Mouse (Mus musculus) lung, embryonic 16.5 days (tissue): ENCODE results near the gene Ypel4. TPM values are rescaled to one million over a fixed set of nuclear protein-coding genes. Genes with fewer than 3 reads are reported as not detected.
A peak's percentile ranks its signal among the peaks of the same experiment; 100 is the strongest.

ENCODE experiments used
- ATAC-seq: fragments of 200-750 bp; cut with Nextera tagmentation; 2 replicates; pipeline ENCODE4 v1.8.0; 2017; ENCODE audit warnings: low read depth, mild to moderate bottlenecking, moderate library complexity
- H3K27ac ChIP-seq: fragments of 300-500 bp; sonication (generic); 2 replicates; pipeline ENCODE4 v1.5.1; 2014; ENCODE audit warnings: mild to moderate bottlenecking, control low read depth, low read length
- H3K27me3 ChIP-seq: fragments of 300-500 bp; sonication (generic); 2 replicates; pipeline ENCODE4 v1.6.1; 2014; ENCODE audit warnings: low read depth, low read length, mixed read lengths; ENCODE audit not compliant: control insufficient read depth, insufficient read depth
- H3K36me3 ChIP-seq: fragments of 300-500 bp; sonication (generic); 2 replicates; pipeline ENCODE4 v1.6.1; 2014; ENCODE audit warnings: low read length; ENCODE audit not compliant: control insufficient read depth, insufficient read depth
- H3K4me1 ChIP-seq: fragments of 300-500 bp; sonication (generic); replicated peaks from 2 replicates; pipeline ENCODE4 v1.6.1; 2014; ENCODE audit warnings: low read length, mixed read lengths; ENCODE audit not compliant: control insufficient read depth, insufficient read depth
- H3K4me2 ChIP-seq: fragments of 300-500 bp; sonication (generic); 2 replicates; pipeline ENCODE4 v1.6.1; 2014; ENCODE audit warnings: low read depth, low read length, control low read depth
- H3K4me3 ChIP-seq: fragments of 300-500 bp; sonication (generic); 2 replicates; pipeline ENCODE4 v1.5.1; 2014; ENCODE audit warnings: mild to moderate bottlenecking, low read length, control low read depth
- H3K9ac ChIP-seq: fragments of 300-500 bp; sonication (generic); 2 replicates; pipeline ENCODE4 v1.6.1; 2014; ENCODE audit warnings: low read length, control low read depth
- H3K9me3 ChIP-seq: fragments of 300-500 bp; sonication (generic); 2 replicates; pipeline ENCODE4 v1.6.1; 2016; ENCODE audit warnings: low read length; ENCODE audit not compliant: control insufficient read depth
- WGBS: fragments of 180-500 bp; shearing (Covaris S2); extraction: QIAGEN DNeasy Blood & Tissue Kit; methylation state at CpG from one replicate; pipeline ENCODE4 v1.1.7; 2014; 5-methylcytosine and 5-hydroxymethylcytosine counted together
- polyA plus RNA-seq: library from polyadenylated mRNA; unstranded; fragments of >200 nt; fragmentation: Nextera tagmentation; extraction: Ambion mirVana; gene quantifications from 2 replicates; pipeline ENCODE4 v1.2.1, GENCODE M21; 2015

Gene Ypel4
- polyA plus RNA-seq, 1 experiment from 2014 or later, result 5.2 TPM

DNA sequence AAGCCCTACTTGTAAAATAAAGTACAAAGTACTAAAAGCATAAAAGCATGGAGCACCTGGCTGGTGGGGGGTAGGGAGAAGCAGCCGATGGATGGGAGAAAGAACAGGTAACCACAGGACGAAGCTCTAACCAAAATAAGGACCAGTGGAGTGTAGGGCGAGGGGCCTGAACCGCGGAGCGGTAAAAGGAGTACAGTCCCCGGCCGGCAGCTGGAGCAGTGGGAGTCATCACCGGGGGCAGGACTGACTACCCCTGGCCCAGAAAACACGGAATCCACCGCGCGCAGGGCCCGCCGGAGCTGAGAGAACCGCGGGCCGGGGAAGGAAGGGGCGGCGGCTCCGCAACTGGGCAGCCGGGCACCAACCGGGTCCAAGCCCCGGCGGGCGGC, 19.4 kb upstream of the Ypel4 start:
- peaks cover 10% of the 10 kb centered on the region for H3K4me1 ChIP-seq
- peaks cover 11% of the 10 kb centered on the region for H3K36me3 ChIP-seq
- peak overlapping the region; percentile 91 for H3K9ac ChIP-seq
- no peaks in the 10 kb centered on the region for H3K9me3 ChIP-seq
- peak overlapping the region; percentile 76 for H3K4me2 ChIP-seq
- WGBS, result under 1% methylated on average over 25 of the region's 26 CpGs
- H3K27ac ChIP-seq, result peak overlapping the region; percentile 98
- H3K27me3 ChIP-seq, result no peaks in the 10 kb centered on the region
- peak overlapping the region; percentile 80 for H3K4me3 ChIP-seq
- no peak for ATAC-seq

DNA sequence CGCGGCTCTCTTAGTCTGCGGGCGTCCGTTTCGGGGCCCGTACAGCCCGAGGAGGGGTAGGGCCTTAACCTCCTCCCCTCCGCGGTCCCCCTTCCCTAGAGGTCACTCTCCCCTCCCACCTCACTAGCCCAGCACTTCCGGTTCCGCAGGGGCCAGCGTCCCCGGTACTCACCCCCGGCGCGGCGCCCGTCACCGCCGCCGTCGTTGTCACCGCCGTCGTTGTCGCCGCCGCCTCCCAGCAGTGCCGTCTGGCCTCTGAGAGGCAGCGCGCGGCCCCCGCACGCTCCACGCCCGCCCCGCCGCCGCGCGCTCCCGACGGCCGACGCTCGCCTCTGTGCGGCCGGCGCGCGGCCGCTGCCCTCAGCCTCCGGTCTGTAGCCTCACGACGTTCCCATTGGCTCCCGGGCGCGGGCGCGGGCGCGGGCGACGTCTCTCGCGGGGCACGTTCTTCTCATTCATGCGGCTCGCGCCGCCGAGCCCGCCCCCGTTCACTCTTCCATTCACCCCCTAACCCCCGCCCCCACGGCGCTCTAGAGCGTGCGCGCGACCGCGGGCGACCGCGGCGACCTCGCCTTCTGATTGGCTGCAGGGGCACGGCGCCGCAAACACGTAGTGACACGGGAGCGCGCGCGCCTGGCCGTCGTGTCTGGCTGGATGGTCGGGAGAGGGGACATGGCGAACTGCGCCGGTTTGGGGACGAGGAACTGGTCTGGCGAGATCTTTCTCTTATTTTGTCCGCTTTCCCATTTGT, 18.9 kb upstream of the Ypel4 start, which contains the start of gene Zdhhc5:
TSS of gene Zdhhc5 (minus strand) at position 370 of the 751 bp plus-strand sequence.
- H3K27me3 ChIP-seq, result no peaks in the 10 kb centered on the region
- peak within 1 kb of the TSS; percentile 98 for H3K27ac ChIP-seq
- H3K9ac ChIP-seq, result peak within 1 kb of the TSS; percentile 91
- H3K9me3 ChIP-seq, result no peaks in the 10 kb centered on the region
- peak within 1 kb of the TSS; percentile 80 for H3K4me3 ChIP-seq
- under 1% methylated on average over 64 of the region's 107 CpGs for WGBS
- H3K4me1 ChIP-seq, result peaks cover 10% of the 10 kb centered on the region
- H3K36me3 ChIP-seq, result peaks cover 8% of the 10 kb centered on the region
- peak; percentile 94 for ATAC-seq
- H3K4me2 ChIP-seq, result peak within 1 kb of the TSS; percentile 87

DNA sequence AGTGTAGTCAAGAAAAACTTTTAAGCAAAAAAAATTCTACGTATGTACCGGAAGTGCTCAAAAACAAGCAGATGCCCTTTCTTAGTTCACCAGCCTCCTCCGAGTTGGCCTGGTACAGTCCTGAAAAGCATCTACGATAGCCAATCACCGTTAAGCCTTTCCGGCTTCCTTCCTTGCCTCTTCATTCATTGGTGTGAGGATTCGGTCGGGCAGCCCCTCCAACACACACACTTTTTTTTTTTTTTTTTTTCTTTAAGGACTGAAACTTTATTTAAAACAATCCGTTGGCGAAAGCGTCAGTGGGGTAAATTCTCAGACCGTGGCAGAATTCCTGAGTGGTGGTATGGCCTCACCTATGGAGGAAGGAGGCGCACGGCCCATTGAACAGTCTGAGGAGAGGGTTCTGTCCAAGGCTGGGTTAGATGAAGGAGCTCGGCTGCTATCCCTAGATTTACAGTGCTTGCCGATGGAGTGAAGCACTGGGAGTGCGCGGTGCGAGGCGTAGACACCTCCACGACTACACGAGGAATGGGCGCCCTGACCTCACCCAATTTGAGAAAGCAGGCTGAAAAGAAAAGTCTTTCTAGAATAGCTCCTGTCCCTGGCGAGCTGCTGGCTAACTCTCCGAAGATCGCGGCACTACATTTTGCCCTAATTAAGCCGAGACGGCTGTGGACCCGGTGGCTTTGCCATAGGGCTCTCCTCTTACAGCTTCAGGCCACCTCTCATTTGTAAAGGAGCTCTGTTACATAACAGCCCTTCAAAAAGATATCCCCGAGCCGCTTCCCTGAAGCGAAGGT, 18.1 kb upstream of the Ypel4 start:
- H3K9ac ChIP-seq, result peak overlapping the region; percentile 81
- peaks cover 1% of the 10 kb centered on the region; the same call in 1 of the 2 replicates for H3K36me3 ChIP-seq
- under 1% methylated on average over 33 of the region's 33 CpGs for WGBS
- peak overlapping the region; percentile 80 for H3K4me3 ChIP-seq
- no peaks in the 10 kb centered on the region for H3K27me3 ChIP-seq
- peaks cover 10% of the 10 kb centered on the region for H3K4me1 ChIP-seq
- H3K27ac ChIP-seq, result peak overlapping the region; percentile 98
- H3K4me2 ChIP-seq, result peak overlapping the region; percentile 87
- no peaks in the 10 kb centered on the region for H3K9me3 ChIP-seq
- peak; percentile 96 for ATAC-seq

DNA sequence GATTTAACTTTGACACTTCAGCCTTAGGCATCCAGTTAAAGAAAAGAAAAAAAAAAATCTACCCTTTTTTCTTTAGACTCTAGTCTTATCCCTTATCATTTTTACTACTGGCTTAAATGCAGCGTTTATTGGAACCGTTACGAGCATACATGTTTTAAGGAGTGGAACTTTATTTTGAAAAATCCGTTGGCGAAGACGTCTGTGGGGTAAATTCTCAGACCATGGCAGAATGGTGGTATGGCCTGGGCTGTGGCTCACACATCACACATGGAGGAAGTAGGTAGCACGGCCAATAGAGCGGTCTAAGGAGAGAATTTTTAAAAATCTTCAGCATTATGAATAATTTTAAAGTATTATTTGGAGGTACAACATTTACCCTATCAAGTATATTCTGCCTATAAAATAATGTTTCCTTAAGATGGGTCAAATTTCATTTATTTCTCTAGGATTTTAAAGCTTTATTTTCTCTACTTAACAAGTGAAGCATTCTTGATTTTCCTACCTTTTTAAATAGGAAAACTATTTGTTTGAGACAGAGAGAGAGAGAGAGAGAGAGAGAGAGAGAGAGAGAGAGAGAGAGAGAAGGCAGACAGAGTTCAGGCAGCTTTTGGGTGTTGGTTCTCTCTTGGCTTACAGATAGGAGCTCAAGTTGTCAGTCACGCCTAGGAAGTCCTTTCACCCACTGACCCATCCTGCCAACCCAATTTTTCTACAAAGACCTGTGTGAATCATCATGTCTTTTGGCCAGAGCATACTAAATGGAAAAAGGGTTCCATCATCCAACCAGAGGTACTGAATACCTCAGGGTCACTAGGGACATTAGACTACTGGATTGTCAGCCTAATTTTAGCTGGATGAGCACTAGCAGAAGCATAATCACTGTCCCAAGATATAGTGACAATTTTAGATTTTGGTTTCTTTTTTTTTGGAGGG, 17.2 kb upstream of the Ypel4 start:
- 22% methylated on average over 9 of the region's 9 CpGs for WGBS
- no peak for ATAC-seq
- peaks cover 10% of the 10 kb centered on the region for H3K4me1 ChIP-seq

DNA sequence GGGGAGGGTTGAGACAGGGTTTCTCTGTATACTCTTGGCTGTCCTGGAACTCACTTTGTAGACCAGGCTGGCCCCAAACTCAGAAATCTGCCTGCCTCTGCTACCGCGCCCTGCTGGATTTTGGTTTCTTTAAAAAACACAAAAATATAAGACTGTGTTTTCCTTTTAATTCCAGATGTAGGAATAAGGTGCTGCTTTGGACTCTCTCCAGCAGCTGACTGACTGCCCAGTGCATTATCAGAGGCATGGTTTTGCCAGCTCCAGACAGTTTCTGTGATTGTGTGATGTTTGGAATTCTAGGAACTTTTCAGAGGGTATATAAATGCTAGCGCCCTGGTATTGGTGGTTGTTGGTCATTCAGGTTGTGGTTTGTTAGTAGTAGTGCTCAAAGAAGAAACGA, 16.5 kb upstream of the Ypel4 start:
- no peak overlapping the region for H3K4me2 ChIP-seq
- H3K4me1 ChIP-seq, result peaks cover 10% of the 10 kb centered on the region
- WGBS, result 91% methylated on average over 4 of the region's 4 CpGs
- no peaks in the 10 kb centered on the region for H3K27me3 ChIP-seq
- no peak overlapping the region for H3K4me3 ChIP-seq
- H3K9me3 ChIP-seq, result no peaks in the 10 kb centered on the region
- no peaks in the 10 kb centered on the region for H3K36me3 ChIP-seq
- no peak overlapping the region for H3K27ac ChIP-seq
- H3K9ac ChIP-seq, result no peak overlapping the region
- ATAC-seq, result no peak

More for the DNA sequence above, 17.2 kb upstream of the Ypel4 start:
- H3K36me3 ChIP-seq, result no peaks in the 10 kb centered on the region
- peak overlapping the region; percentile 87 for H3K4me2 ChIP-seq
- H3K27ac ChIP-seq, result peak overlapping the region; percentile 98
- H3K9me3 ChIP-seq, result no peaks in the 10 kb centered on the region
- H3K9ac ChIP-seq, result peak overlapping the region; percentile 81
- H3K4me3 ChIP-seq, result peak overlapping the region; percentile 80
- H3K27me3 ChIP-seq, result no peaks in the 10 kb centered on the region

DNA sequence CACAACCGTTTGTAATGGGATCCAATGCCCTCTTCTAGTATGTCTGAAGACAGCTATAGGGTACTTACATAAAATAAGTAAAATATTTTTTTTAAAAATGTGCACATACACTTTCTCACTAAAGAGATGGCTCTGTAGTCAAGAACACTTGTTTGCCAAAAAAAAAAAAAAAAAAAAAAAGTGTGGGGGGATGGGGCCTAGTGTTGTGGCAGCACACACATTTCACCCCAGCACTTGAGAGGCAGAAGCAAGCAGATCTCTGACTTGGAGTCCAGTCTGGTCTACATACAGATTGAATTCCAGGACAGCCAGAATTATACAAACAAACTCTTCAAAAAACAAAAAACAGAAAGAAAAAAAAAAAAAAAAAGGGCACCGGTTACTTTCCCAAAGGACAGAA, 13.1 kb upstream of the Ypel4 start:
- Histone ChIP-seq H3K9me3 (no peaks in the 10 kb centered on the region), H3K27ac (no peak overlapping the region), H3K36me3 (peaks cover 11% of the 10 kb centered on the region; the same call in 1 of the 2 replicates), H3K9ac (no peak overlapping the region), H3K4me3 (no peak overlapping the region), H3K4me1 (peaks cover 2% of the 10 kb centered on the region; the same call in 1 of the 2 replicates), H3K4me2 (no peak overlapping the region), H3K27me3 (no peaks in the 10 kb centered on the region)
- 80% methylated on average over 2 of the region's 2 CpGs for WGBS
- no peak for ATAC-seq

DNA sequence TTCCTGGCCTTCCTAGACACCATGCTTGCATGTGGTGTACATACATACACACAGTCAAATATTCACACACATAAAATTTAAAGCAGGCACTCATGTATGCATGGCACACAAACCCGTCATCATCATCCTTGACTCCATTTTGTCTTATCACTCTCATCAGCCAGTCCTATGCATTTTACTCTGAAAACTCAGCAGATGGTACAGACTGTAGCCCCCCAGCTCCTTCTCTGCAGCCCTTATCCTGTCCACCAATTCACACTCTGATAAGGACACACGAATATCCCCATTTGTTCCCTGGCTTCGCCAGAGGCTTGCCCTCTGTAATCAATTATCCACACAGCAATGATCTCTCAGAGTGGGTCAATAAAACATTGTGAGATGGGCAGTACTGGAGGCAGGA, 12.7 kb upstream of the Ypel4 start:
- H3K4me2 ChIP-seq, result no peak overlapping the region
- H3K36me3 ChIP-seq, result peaks cover 11% of the 10 kb centered on the region; the same call in 1 of the 2 replicates
- no peaks in the 10 kb centered on the region for H3K9me3 ChIP-seq
- no peaks in the 10 kb centered on the region for H3K27me3 ChIP-seq
- no peak for ATAC-seq
- peaks cover 6% of the 10 kb centered on the region for H3K4me1 ChIP-seq
- no peak overlapping the region for H3K4me3 ChIP-seq
- 74% methylated on average over 3 of the region's 3 CpGs for WGBS
- H3K27ac ChIP-seq, result no peak overlapping the region
- no peak overlapping the region for H3K9ac ChIP-seq

DNA sequence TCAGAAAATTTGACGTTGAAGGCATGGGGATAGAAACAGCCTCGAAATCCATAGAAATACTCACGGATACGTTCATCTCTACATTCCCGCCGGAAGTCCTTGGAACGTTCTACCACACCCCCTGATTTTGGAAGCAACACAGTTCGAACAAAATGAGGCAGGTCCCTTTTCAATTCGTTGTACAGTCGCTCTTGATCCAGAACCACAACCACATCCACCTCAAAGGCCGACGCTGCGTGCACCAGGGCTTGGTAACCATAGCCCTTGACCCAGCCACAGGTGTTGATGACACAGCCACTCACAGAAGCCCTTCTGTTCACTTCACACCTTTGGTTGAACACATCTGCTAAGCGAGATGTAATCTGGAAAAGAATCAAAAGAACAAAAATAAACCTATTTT, 10.0 kb upstream of the Ypel4 start:
- Histone ChIP-seq H3K4me2 (no peak overlapping the region), H3K27me3 (no peaks in the 10 kb centered on the region), H3K9me3 (no peaks in the 10 kb centered on the region), H3K4me1 (peaks cover 9% of the 10 kb centered on the region), H3K36me3 (peaks cover 11% of the 10 kb centered on the region; the same call in 1 of the 2 replicates), H3K9ac (no peak overlapping the region), H3K27ac (no peak overlapping the region), H3K4me3 (no peak overlapping the region)
- 87% methylated on average over 14 of the region's 14 CpGs for WGBS
- ATAC-seq, result no peak
